Mouse (Mus musculus) embryonic facial prominence, embryonic 12.5 days (tissue): ENCODE results near the gene BC048403. TPM values are rescaled to one million over a fixed set of nuclear protein-coding genes. Genes with fewer than 3 reads are reported as not detected.

Source experiments
- ATAC-seq: fragments of 200-750 bp; cut with Nextera tagmentation; 2 replicates; pipeline ENCODE4 v1.8.0; 2017; ENCODE audit not compliant: insufficient number of reproducible peaks, insufficient read depth, low FRiP score, low TSS enrichment
- H3K27ac ChIP-seq: fragments of 300-500 bp; sonication (generic); 2 replicates; pipeline ENCODE4 v1.5.1; 2016; ENCODE audit warnings: mild to moderate bottlenecking
- H3K27me3 ChIP-seq: fragments of 300-500 bp; sonication (generic); 2 replicates; pipeline ENCODE4 v1.6.1; 2016; ENCODE audit warnings: mild to moderate bottlenecking, moderate library complexity
- H3K36me3 ChIP-seq: fragments of 300-500 bp; sonication (generic); 2 replicates; pipeline ENCODE4 v1.6.1; 2016; ENCODE audit warnings: mild to moderate bottlenecking
- H3K4me1 ChIP-seq: fragments of 300-500 bp; sonication (generic); 2 replicates; pipeline ENCODE4 v1.6.1; 2016
- H3K4me2 ChIP-seq: fragments of 300-500 bp; sonication (generic); replicated peaks from 2 replicates; pipeline ENCODE4 v1.6.1; 2016; ENCODE audit warnings: mild to moderate bottlenecking, moderate library complexity
- H3K4me3 ChIP-seq: fragments of 300-500 bp; sonication (generic); 2 replicates; pipeline ENCODE4 v1.5.1; 2016; ENCODE audit warnings: mild to moderate bottlenecking
- H3K9ac ChIP-seq: fragments of 300-500 bp; sonication (generic); 2 replicates; pipeline ENCODE4 v1.6.1; 2016; ENCODE audit warnings: mild to moderate bottlenecking, moderate library complexity
- H3K9me3 ChIP-seq: fragments of 300-500 bp; sonication (generic); 2 replicates; pipeline ENCODE4 v1.6.1; 2016; ENCODE audit warnings: mild to moderate bottlenecking, moderate library complexity
- WGBS: fragments of 180-500 bp; shearing (Covaris S2); methylation state at CpG from one replicate; pipeline ENCODE4 v1.1.7; 2016; 5-methylcytosine and 5-hydroxymethylcytosine counted together
- polyA plus RNA-seq: library from polyadenylated mRNA; unstranded; fragments of >200 nt; fragmentation: Nextera tagmentation; extraction: Ambion mirVana; gene quantifications from 2 replicates; pipeline ENCODE4 v1.2.1, GENCODE M21; 2016

Gene BC048403
- polyA plus RNA-seq, result 2.6 and 2.7 TPM in 2 replicates

DNA sequence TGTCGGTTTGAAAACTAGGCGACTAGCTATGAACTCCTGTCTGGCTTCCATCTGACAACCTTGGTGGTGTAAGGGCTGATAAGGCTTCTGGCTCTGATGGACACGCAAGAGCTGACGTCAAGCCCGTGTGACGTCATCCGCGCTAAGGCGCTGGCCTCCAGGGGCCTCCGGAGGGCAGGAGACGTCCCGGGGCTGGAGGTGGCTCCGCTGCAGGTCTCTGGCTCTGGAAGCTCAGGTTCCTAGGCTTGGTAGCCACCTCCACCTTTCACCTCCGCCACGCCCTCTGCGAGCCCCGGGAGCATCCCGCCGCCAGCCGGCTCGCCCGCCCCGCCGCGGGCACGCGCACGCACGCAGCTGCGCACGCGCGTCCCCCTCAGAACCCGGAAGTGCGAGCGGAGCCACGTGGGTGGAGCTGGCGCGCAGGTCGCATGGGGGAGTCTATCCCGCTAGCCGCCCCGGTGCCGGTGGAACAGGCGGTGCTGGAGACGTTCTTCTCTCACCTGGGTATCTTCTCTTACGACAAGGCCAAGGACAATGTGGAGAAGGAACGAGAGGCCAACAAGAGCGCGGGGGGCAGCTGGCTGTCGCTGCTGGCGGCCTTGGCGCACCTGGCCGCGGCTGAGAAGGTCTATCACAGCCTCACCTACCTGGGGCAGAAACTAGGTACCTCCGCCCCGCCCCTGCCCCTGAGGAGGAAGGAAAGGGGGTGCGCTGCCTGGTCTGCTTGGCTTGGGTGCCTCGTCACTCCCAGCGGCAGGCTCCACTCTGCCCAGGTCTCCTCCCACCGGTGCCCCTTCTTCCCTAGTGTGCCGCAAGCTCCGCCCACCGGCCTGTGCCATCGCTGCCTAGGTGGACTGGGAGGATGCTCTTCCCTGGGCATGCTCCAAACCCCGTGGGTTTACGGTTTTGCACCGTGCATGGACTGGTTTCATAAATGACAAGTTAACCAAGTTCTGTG lies at the start of gene BC048403:
TSS of gene BC048403 (plus strand) at position 390 of the 958 bp plus-strand sequence.
- ATAC-seq, result peak; percentile 74
- Histone ChIP-seq H3K36me3 (no peaks in the 10 kb centered on the region), H3K4me2 (peak within 1 kb of the TSS; percentile 97), H3K9ac (peak within 1 kb of the TSS; percentile 64), H3K27ac (peak within 1 kb of the TSS; percentile 43; the same call in 1 of the 2 replicates), H3K9me3 (no peaks in the 10 kb centered on the region), H3K4me3 (peak within 1 kb of the TSS; percentile 88), H3K27me3 (no peaks in the 10 kb centered on the region), H3K4me1 (peaks cover 8% of the 10 kb centered on the region)
- under 1% methylated on average over 63 of the region's 68 CpGs for WGBS

DNA sequence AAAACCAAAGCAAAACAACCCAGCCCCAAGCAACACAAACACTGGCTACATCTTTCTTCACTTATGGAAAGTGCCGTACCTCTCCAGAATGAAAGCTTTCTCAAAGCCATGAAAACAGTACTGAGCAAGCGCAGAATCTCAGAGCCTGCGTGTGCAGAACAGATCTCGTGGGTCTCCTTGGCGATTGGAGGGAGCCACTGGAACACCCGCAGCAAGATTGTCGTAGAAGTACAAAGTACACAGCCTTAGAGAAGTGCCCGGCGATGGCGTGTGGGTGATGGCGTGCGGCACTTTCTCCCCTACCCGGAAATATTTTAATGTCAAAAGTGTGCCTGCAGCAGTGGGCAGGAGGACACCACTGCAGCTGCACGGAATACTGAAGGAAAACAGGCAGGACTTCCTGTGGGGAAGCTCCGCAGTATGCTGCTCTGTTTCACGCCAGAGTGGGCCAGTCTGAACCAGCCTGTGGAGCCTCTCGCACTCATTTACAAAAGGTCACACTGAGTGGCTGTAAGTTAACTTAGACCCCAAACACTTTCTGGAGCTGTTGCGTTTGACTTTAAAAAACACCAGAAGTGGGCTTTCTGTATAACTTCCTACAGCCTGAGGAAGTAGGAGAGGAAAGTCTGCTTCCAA lies 46.7 kb upstream of the BC048403 start:
- H3K36me3 ChIP-seq, result no peaks in the 10 kb centered on the region
- no peaks in the 10 kb centered on the region for H3K9me3 ChIP-seq
- 49% methylated on average over 18 of the region's 18 CpGs for WGBS
- H3K4me3 ChIP-seq, result peak overlapping the region; percentile 18; the same call in 1 of the 2 replicates
- no peak overlapping the region; the same call in 1 of the 2 replicates for H3K9ac ChIP-seq
- H3K27me3 ChIP-seq, result no peaks in the 10 kb centered on the region
- H3K4me2 ChIP-seq, result peak overlapping the region; percentile 35
- H3K4me1 ChIP-seq, result 0 out of 2 replicates have a peak, but pooled peaks cover 4% of the 10 kb centered on the region
- no peak overlapping the region for H3K27ac ChIP-seq
- no peak for ATAC-seq

DNA sequence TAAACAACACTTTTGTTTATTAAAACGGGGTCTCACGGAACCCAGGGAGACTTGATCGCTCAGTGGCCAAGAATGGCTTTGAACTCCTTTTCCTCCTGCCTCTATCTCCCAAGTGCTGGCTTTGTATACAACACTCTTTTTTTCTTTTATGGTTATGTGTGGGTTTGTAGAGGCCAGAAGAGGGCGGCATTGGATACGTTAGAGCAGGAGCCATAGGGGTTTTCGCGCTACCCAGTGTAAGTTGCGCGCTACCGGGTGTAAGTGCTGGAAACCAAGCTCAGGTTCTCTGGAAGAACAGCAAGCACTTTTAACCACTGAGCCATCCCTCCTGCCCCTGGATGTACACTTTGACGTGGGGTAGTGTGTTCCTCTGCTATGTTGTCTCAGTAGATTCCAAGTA lies 45.2 kb upstream of the BC048403 start:
- 79% methylated on average over 11 of the region's 11 CpGs for WGBS
- Histone ChIP-seq H3K36me3 (no peaks in the 10 kb centered on the region), H3K4me2 (no peak overlapping the region), H3K27ac (no peak overlapping the region), H3K9me3 (no peaks in the 10 kb centered on the region), H3K4me1 (0 out of 2 replicates have a peak, but pooled peaks cover 4% of the 10 kb centered on the region), H3K27me3 (no peaks in the 10 kb centered on the region), H3K9ac (no peak overlapping the region), H3K4me3 (no peak overlapping the region)
- no peak for ATAC-seq

DNA sequence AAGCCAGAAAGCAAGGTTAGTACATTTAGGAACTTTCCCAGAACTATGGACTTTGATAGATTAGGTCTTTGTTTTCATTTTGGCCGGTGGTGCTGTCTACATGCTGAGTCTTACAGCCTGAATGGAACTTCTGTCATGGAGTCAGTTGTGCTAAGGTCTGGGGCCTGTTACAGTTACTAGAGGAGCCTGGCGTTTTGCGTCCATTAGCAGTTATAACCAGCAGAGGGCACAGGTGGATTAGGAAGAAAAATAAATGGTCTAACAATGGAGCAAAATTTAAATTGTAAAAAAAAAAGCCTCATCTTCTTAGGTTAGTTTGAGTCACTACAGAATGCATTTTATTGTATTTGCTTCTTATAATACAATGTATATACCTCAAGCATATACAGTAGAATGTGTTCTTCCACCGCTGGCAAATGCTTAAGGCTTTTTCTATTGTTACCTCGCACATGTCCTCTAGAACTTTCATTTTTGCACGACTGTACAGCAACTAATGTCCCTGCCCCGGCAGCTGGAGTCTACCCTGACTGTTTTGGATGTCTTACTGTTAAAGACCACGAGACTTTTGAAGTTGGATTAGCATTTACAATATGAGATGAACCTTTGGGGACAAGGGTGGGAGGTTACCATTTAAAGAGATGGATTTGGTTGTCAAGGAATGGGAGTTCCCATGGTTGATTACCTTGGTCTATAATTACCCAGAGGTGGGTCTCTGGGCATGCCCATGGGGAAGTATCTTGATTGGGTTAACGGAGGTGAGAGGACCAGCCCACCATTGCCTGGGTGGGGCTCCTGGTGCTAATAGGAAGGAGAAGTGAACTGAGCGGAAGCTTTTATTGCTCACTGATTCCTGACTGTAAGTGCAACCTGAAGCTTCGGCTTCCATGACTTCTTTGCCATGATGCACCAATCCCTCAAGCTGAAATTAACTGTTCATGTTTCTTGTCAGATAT lies 38.2 kb upstream of the BC048403 start:
- Histone ChIP-seq H3K27me3 (no peaks in the 10 kb centered on the region), H3K4me1 (no peaks in the 10 kb centered on the region), H3K9me3 (no peaks in the 10 kb centered on the region), H3K27ac (no peak overlapping the region), H3K9ac (no peak overlapping the region), H3K4me3 (no peak overlapping the region), H3K4me2 (no peak overlapping the region), H3K36me3 (no peaks in the 10 kb centered on the region)
- WGBS, result 59% methylated on average over 11 of the region's 11 CpGs
- no peak for ATAC-seq

DNA sequence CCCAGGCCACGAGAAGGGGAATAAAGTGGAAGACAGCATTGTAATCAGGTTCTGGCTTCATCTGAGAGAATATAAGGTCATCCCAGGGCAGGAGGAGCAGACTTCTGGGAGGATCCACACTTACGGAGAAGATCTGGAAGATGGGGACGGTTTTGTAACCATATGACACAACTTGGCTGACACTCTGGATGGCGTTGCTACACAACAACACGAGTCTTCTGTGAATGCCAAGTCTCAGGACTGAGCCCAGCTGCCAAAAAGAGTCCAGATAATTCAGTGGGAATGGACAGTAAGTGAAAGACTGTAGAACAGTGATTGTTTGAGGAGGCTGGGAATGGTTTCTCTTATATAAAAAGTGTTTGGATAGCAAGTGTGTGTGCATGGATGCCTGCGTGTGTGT lies 36.1 kb upstream of the BC048403 start:
- H3K27me3 ChIP-seq, result no peaks in the 10 kb centered on the region
- no peaks in the 10 kb centered on the region for H3K9me3 ChIP-seq
- H3K4me1 ChIP-seq, result no peaks in the 10 kb centered on the region
- H3K9ac ChIP-seq, result no peak overlapping the region
- H3K4me2 ChIP-seq, result no peak overlapping the region
- 81% methylated on average over 6 of the region's 6 CpGs for WGBS
- no peaks in the 10 kb centered on the region for H3K36me3 ChIP-seq
- no peak overlapping the region for H3K27ac ChIP-seq
- H3K4me3 ChIP-seq, result no peak overlapping the region
- no peak for ATAC-seq

DNA sequence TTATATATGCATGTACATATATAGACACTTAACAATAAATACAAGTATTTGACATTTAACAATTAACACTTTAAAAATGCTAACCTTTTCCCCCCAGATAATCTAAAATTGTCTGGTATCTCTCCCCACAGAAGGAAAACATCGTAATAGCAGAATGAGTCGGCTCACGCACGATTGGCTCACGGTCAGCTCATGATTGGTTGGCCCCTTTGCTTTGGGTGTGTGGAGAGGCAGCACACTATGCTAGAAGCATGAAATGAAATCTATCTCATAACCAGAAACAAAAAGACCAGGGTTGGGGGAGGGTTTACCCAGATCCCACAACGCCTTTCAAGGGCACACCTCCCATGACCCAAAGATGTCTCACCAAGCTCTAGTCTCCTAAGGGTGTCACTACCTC lies 34.9 kb upstream of the BC048403 start:
- 87% methylated on average over 6 of the region's 6 CpGs for WGBS
- Histone ChIP-seq H3K27me3 (no peaks in the 10 kb centered on the region), H3K4me1 (no peaks in the 10 kb centered on the region), H3K9me3 (no peaks in the 10 kb centered on the region), H3K36me3 (no peaks in the 10 kb centered on the region), H3K4me2 (no peak overlapping the region), H3K9ac (no peak overlapping the region), H3K27ac (no peak overlapping the region), H3K4me3 (no peak overlapping the region)
- no peak for ATAC-seq

DNA sequence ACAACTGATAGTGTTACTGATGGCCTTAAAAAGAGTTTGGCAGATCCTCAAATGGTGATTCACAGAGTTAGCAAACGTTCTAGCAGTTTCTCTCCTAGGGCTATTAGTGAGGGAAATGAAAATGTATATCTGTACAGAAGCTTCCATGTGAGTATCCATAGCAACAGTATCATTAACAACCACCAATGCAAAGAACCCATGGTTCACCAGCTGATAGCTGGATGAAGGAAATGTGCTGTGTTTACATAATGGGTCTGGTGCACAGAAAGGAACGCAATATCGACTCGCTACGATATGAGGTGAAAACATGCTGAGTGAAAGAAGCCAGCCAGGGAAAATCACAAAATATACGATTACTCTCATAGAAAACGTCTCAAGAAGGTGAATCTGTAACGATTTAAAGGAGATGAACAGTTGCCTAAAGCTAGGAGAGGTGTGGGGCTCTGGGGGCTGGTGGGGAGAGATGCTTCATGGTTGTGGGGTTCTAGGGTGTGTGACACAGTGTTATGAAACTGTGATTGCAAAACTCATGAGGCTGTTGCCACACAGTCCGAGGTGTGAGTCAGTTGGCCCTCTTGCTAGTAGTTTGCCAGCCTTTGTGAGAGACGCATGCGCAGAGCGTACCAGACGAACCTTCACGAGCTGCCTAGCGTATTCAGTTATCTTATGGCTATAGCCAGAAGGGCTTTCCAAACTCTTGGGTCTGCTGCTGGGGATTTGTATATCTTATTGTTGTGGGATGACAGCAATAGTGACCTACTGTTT lies 34.2 kb upstream of the BC048403 start:
- Histone ChIP-seq H3K4me2 (no peak overlapping the region), H3K4me1 (no peaks in the 10 kb centered on the region), H3K4me3 (no peak overlapping the region), H3K9ac (no peak overlapping the region), H3K9me3 (no peaks in the 10 kb centered on the region), H3K27me3 (no peaks in the 10 kb centered on the region), H3K36me3 (no peaks in the 10 kb centered on the region), H3K27ac (no peak overlapping the region)
- WGBS, result 90% methylated on average over 15 of the region's 15 CpGs
- no peak for ATAC-seq

DNA sequence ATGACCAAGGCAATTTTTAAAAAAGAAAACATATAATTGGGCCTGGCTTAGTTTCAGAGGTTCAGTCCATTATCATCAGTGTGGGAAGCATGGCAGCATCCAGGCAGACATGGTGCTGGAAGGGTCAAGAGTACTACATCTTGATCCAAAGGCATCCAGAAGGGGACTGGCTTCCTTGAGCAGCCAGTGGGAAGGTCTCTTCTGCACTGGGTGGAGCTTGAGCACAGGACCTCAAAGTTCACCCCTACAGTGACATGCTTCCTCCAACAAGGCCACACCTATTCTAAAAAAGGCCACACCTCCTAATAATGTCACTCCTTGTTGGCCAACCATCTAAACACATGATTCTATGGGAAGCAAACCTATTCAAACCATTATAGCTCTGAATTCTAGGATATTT lies 22.9 kb upstream of the BC048403 start:
- Histone ChIP-seq H3K9ac (no peak overlapping the region), H3K27me3 (no peaks in the 10 kb centered on the region), H3K4me2 (no peak overlapping the region), H3K4me3 (no peak overlapping the region), H3K4me1 (0 out of 2 replicates have a peak, but pooled peaks cover 2% of the 10 kb centered on the region), H3K9me3 (no peaks in the 10 kb centered on the region), H3K27ac (no peak overlapping the region), H3K36me3 (no peaks in the 10 kb centered on the region)
- ATAC-seq, result no peak

DNA sequence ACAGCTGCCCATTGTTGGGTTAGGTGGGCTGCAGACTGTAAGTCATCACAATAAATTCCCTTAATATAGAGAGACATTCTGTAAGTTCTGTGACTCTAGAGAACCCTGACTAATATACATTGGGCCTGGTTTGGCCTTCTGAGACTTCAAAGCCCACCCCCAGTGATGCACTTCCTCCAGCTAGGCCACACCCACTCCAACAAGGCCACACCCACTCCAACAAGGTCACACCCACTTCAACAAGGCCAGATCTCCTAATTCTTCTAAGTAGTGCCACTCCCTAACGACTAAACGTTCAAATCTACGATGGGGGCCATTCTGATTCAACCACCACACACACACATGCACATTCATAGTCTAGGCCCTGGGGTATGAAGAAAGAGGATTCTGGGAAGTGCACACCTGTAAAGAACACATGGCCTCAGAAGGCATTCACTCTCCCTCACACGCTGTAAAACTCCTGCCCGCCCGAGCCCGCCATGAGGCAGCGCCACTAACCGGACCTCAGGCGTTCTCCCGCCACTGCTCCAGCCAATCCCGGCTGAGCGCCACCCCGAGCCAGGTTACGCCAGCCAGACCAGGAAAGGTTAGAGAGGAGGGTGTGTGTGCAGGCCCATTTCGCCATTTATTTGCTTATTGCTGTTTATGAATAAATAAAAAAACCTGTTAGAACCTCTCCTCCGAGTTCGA lies 20.7 kb upstream of the BC048403 start:
- no peak for ATAC-seq
- Histone ChIP-seq H3K4me1 (0 out of 2 replicates have a peak, but pooled peaks cover 2% of the 10 kb centered on the region), H3K9ac (no peak overlapping the region), H3K36me3 (no peaks in the 10 kb centered on the region), H3K4me3 (no peak overlapping the region), H3K9me3 (no peaks in the 10 kb centered on the region), H3K27me3 (no peaks in the 10 kb centered on the region), H3K27ac (no peak overlapping the region), H3K4me2 (no peak overlapping the region)
- 94% methylated on average over 18 of the region's 18 CpGs for WGBS

DNA sequence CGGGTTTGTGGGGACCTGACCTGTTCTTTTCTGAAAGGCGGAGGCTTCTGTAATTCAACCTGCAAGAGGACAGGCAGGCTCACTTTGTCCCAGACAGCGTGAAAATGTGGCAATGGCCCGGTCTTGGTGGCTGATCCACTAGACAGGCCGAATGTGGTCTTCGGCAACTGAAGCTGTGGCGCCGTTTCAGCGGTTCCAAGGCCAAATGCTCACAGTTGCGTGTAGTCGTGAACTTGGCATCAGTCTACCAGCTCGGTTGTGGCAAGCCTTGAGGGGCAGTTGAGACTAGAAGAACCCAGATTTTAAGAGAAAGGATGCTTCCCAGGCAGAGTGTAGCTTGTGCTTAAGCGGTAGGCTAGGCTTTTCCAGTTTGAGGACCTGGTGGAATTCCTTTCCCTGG lies 19.0 kb upstream of the BC048403 start:
- H3K4me2 ChIP-seq, result no peak overlapping the region
- no peak overlapping the region for H3K4me3 ChIP-seq
- 93% methylated on average over 13 of the region's 13 CpGs for WGBS
- H3K9me3 ChIP-seq, result no peaks in the 10 kb centered on the region
- no peak for ATAC-seq
- H3K27ac ChIP-seq, result no peak overlapping the region
- no peaks in the 10 kb centered on the region for H3K27me3 ChIP-seq
- H3K9ac ChIP-seq, result no peak overlapping the region
- 0 out of 2 replicates have a peak, but pooled peaks cover 2% of the 10 kb centered on the region for H3K4me1 ChIP-seq
- no peaks in the 10 kb centered on the region for H3K36me3 ChIP-seq
